Mouse (Mus musculus): Measurements from ENCODE around the gene Fdx1. TPM values are rescaled to one million over a fixed set of nuclear protein-coding genes. Genes with fewer than 3 reads are reported as not detected.

Gene Fdx1
- total and polyA plus RNA-seq, 3 experiments: 41.6 to 69.2 (median 51.1) TPM

- no peak overlapping the region for H3K4me3 ChIP-seq (replicated peaks in 1 of 3; ENCODE audit: low read depth in 2 of 3, low read length in 2 of 3, poor library complexity in 1 of 3)
- dilution Hi-C loops (cut with MboI; ENCODE audit: extremely low pct_ligation_motif_present, extremely low pct_unique_long_range_greater_than_20kb, low sequenced_read_pairs): no loop called here
- peaks cover 6 to 46% of the 10 kb centered on the region in 2 experiments; a peak in 3 of 4 replicates for H3K4me1 ChIP-seq (ENCODE audit: control insufficient read depth in 1 of 2, insufficient read depth in 2 of 2)
- no peak overlapping the region for H3K4me2 ChIP-seq (ENCODE audit: insufficient read depth, low read depth, poor library complexity, severe bottlenecking)
- H3K27ac ChIP-seq (ENCODE audit: insufficient read depth, low read depth): no peak overlapping the region
- no peaks in the 10 kb centered on the region for H3K79me2 ChIP-seq (replicated peaks; ENCODE audit: control insufficient read depth, extremely low read depth, insufficient read depth, poor library complexity, severe bottlenecking)
- H3K9ac ChIP-seq (ENCODE audit: insufficient read depth, low read depth): no peak overlapping the region
- in situ Hi-C loops (cut with MboI; ENCODE audit: low pct_ligation_motif_present, low pct_unique_long_range_greater_than_20kb, low sequenced_read_pairs): no loop called here
- H3K27me3 ChIP-seq (replicated peaks): no peaks in the 10 kb centered on the region
- no peak for TF ChIP-seq USF1 (IDR thresholded peaks at IDR 0.05; ENCODE audit: low read depth, low read length)
- TF ChIP-seq NELFE (IDR thresholded peaks at IDR 0.05; ENCODE audit: low read depth, low read length): no peak
- TF ChIP-seq ETS1 (conservative IDR thresholded peaks at IDR 0.05; ENCODE audit: low read depth, low read length): no peak
- no peak for TF ChIP-seq JUND (conservative IDR thresholded peaks at IDR 0.05; ENCODE audit: low read depth, low read length)
- TF ChIP-seq TBP (conservative IDR thresholded peaks at IDR 0.05; ENCODE audit: low read depth, low read length): no peak
- TF ChIP-seq ELF1 (IDR thresholded peaks at IDR 0.05; ENCODE audit: low read depth, low read length): no peak
- TF ChIP-seq HCFC1 (IDR thresholded peaks at IDR 0.05; ENCODE audit: low read depth, low read length): no peak
- TF ChIP-seq USF2 (conservative IDR thresholded peaks at IDR 0.05; ENCODE audit: low read depth, low read length): no peak
- TF ChIP-seq SMC3 (IDR thresholded peaks at IDR 0.05; ENCODE audit: low read depth, low read length): no peak
- DNase-seq (ENCODE audit: extremely low read depth): no peak
- peaks cover 32 to 70% of the 10 kb centered on the region in 2 experiments for H3K36me3 ChIP-seq (replicated peaks in 1 of 2; ENCODE audit: control insufficient read depth in 1 of 2, insufficient read depth in 1 of 2, low read length in 1 of 2)
- no peaks in the 10 kb centered on the region for H3K9me3 ChIP-seq (replicated peaks; ENCODE audit: low read length)
Observed at GRCm38 (mm10) chr9:51950225-51950624, 13.1 kb downstream of the Fdx1 start.

- H3K4me1 ChIP-seq (ENCODE audit: control insufficient read depth in 1 of 2, insufficient read depth in 2 of 2): peaks cover 6 to 31% of the 10 kb centered on the region in 2 experiments; a peak in 3 of 4 replicates
- H3K9ac ChIP-seq (ENCODE audit: insufficient read depth, low read depth): no peak overlapping the region
- DNase-seq (ENCODE audit: extremely low read depth): no peak
- H3K4me3 ChIP-seq (replicated peaks in 1 of 3; ENCODE audit: low read depth in 2 of 3, low read length in 2 of 3, poor library complexity in 1 of 3): no peak overlapping the region
- dilution Hi-C loops (cut with MboI; ENCODE audit: extremely low pct_ligation_motif_present, extremely low pct_unique_long_range_greater_than_20kb, low sequenced_read_pairs) (no loop called here), in situ Hi-C loops (cut with MboI; ENCODE audit: low pct_ligation_motif_present, low pct_unique_long_range_greater_than_20kb, low sequenced_read_pairs) (no loop called here)
- TF ChIP-seq MAX (IDR thresholded peaks at IDR 0.05; ENCODE audit: low read length) (no peak), NELFE (IDR thresholded peaks at IDR 0.05; ENCODE audit: low read depth, low read length) (no peak), MXI1 (IDR thresholded peaks at IDR 0.05; ENCODE audit: low read depth, low read length) (no peak), EP300 (IDR thresholded peaks at IDR 0.05; ENCODE audit: low read length) (no peak), UBTF (IDR thresholded peaks at IDR 0.05; ENCODE audit: low read depth, low read length) (no peak), MAFK (IDR thresholded peaks at IDR 0.05; ENCODE audit: insufficient replicate concordance, low read length) (no peak), MYC (IDR thresholded peaks at IDR 0.05; ENCODE audit: low read depth, low read length) (no peak), NRF1 (IDR thresholded peaks at IDR 0.05; ENCODE audit: low read depth, low read length) (no peak), ZNF384 (IDR thresholded peaks at IDR 0.05; ENCODE audit: low read depth, low read length) (no peak), USF2 (conservative IDR thresholded peaks at IDR 0.05; ENCODE audit: low read depth, low read length) (no peak), GABPA (IDR thresholded peaks at IDR 0.05; ENCODE audit: insufficient replicate concordance, low read depth, low read length) (no peak)
- no peak overlapping the region for H3K27ac ChIP-seq (ENCODE audit: insufficient read depth, low read depth)
- peaks cover 24 to 60% of the 10 kb centered on the region in 2 experiments for H3K36me3 ChIP-seq (replicated peaks in 1 of 2; ENCODE audit: control insufficient read depth in 1 of 2, insufficient read depth in 1 of 2, low read length in 1 of 2)
- no peaks in the 10 kb centered on the region for H3K27me3 ChIP-seq (replicated peaks)
- no peaks in the 10 kb centered on the region for H3K79me2 ChIP-seq (replicated peaks; ENCODE audit: control insufficient read depth, extremely low read depth, insufficient read depth, poor library complexity, severe bottlenecking)
- no peaks in the 10 kb centered on the region for H3K9me3 ChIP-seq (replicated peaks; ENCODE audit: low read length)
- H3K4me2 ChIP-seq (ENCODE audit: insufficient read depth, low read depth, poor library complexity, severe bottlenecking): no peak overlapping the region
Observed at GRCm38 (mm10) chr9:51943934-51944333, 19.4 kb downstream of the Fdx1 start.

Data from CH12.LX (cell line).